ENCODE assay signal across 8 mouse cellular contexts in genomic region chr7:118532519-118533177, GRCm38 (mm10). TPM values are rescaled to one million over a fixed set of nuclear protein-coding genes. Genes with fewer than 3 reads are reported as not detected.
DNase-seq lines count a peak whose midpoint lies in the region; ATAC-seq and TF ChIP-seq lines count a peak whose summit lies in the region.

No protein-coding gene starts in this region.

- WGBS in bone marrow, adult 2 months, result under 1% methylated on average over 36 of the region's 36 CpGs
- WGBS in limb, embryonic 13.5 days, result 1% methylated on average over 36 of the region's 36 CpGs
- WGBS in midbrain, embryonic 15.5 days, result under 1% methylated on average over 36 of the region's 36 CpGs

- H3K27ac ChIP-seq in bone marrow, adult 2 months (ENCODE audit: control insufficient read depth, insufficient read depth, low read depth, low read length, poor library complexity), result peak overlapping the region; percentile 94
- H3K27ac ChIP-seq in embryonic fibroblast, embryonic 13.5 days (ENCODE audit: insufficient read depth, low read length), result peak overlapping the region; percentile 89
- peak overlapping the region; percentile 93 for H3K27ac ChIP-seq in limb, embryonic 13.5 days
- H3K27ac ChIP-seq in midbrain, embryonic 15.5 days, result peak overlapping the region; percentile 98

- peaks cover 17% of the 10 kb centered on the region for H3K36me3 ChIP-seq in limb, embryonic 13.5 days
- H3K36me3 ChIP-seq in midbrain, embryonic 15.5 days (replicated peaks), result no peaks in the 10 kb centered on the region

- H3K4me1 ChIP-seq in bone marrow, adult 2 months (ENCODE audit: control insufficient read depth, insufficient read depth, low read length), result no peaks in the 10 kb centered on the region
- no peaks in the 10 kb centered on the region for H3K4me1 ChIP-seq in embryonic fibroblast, embryonic 13.5 days (ENCODE audit: control insufficient read depth, insufficient read depth, low read length)
- peaks cover 6% of the 10 kb centered on the region for H3K4me1 ChIP-seq in limb, embryonic 13.5 days
- peaks cover 12% of the 10 kb centered on the region for H3K4me1 ChIP-seq in midbrain, embryonic 15.5 days

- H3K9me3 ChIP-seq in limb, embryonic 13.5 days, result no peaks in the 10 kb centered on the region
- H3K9me3 ChIP-seq in midbrain, embryonic 15.5 days, result no peaks in the 10 kb centered on the region

- peak overlapping the region; percentile 82 for H3K4me3 ChIP-seq in bone marrow, adult 2 months (replicated peaks; ENCODE audit: control insufficient read depth, low read depth, low read length)
- H3K4me3 ChIP-seq in embryonic fibroblast, embryonic 13.5 days (ENCODE audit: insufficient read depth, low read length), result peak overlapping the region; percentile 75
- H3K4me3 ChIP-seq in limb, embryonic 13.5 days, result peak overlapping the region; percentile 69
- H3K4me3 ChIP-seq in midbrain, embryonic 15.5 days, result peak overlapping the region; percentile 58

- DNase-seq in CD4-positive helper T cell, adult 2 months (ENCODE audit: low read depth, low spot score), result peak; percentile 98
- DNase-seq in heart, adult 8-10 months (ENCODE audit: low spot score), result peak; percentile 99
- peak; percentile 98 for DNase-seq in kidney, adult 9 months
- peak; percentile 90 to 96 for DNase-seq in spleen, postnatal 14 days (ENCODE audit: low spot score in 2 of 2)

- H3K9ac ChIP-seq in limb, embryonic 13.5 days, result peak overlapping the region; percentile 76
- peak overlapping the region; percentile 68 for H3K9ac ChIP-seq in midbrain, embryonic 15.5 days

- ATAC-seq in limb, embryonic 13.5 days (ENCODE audit: low FRiP score, low read depth), result peak; percentile 96
- ATAC-seq in midbrain, embryonic 15.5 days (replicated peaks), result peak; percentile 97

- TF ChIP-seq CTCF in bone marrow, adult 2 months (IDR thresholded peaks at IDR 0.05; ENCODE audit: control insufficient read depth, insufficient read depth, low read length), result no peak
- no peak for TF ChIP-seq CTCF in embryonic fibroblast, embryonic 13.5 days (IDR thresholded peaks at IDR 0.05; ENCODE audit: borderline replicate concordance, insufficient read depth, low read length)

- peak; percentile 7; the same call in 1 of the 2 replicates for TF ChIP-seq POLR2A in bone marrow, adult 2 months (IDR thresholded peaks at IDR 0.05; ENCODE audit: borderline replicate concordance, control insufficient read depth, low read depth, low read length)
- TF ChIP-seq POLR2A in embryonic fibroblast, embryonic 13.5 days (IDR thresholded peaks at IDR 0.05; ENCODE audit: low read depth, low read length), result peak; percentile 44

- peak overlapping the region; percentile 69 for H3K4me2 ChIP-seq in limb, embryonic 13.5 days (replicated peaks)
- peak overlapping the region; percentile 63 for H3K4me2 ChIP-seq in midbrain, embryonic 15.5 days

- no peaks in the 10 kb centered on the region for H3K27me3 ChIP-seq in limb, embryonic 13.5 days
- H3K27me3 ChIP-seq in midbrain, embryonic 15.5 days (replicated peaks), result no peaks in the 10 kb centered on the region

RNA-seq across cellular contexts. Expression of gene Coq7, which starts 0.5 kb away (rescaled TPM):
- 19.2 and 55.1 TPM in 2 replicates for polyA plus RNA-seq in bone marrow, adult 2 months (2011; ENCODE audit: insufficient read depth, insufficient read length, low replicate concordance, missing spikeins)
- polyA plus RNA-seq in embryonic fibroblast, embryonic 13.5 days (2011; ENCODE audit: insufficient read length, low read depth, missing spikeins), result 13.8 and 14.5 TPM in 2 replicates
- 100 to 1,000 TPM; 124 to 136 (median 130) TPM for total RNA-seq in heart, adult 8-10 months (2022)
- 86.3 and 96.7 TPM in 2 replicates for polyA plus RNA-seq in limb, embryonic 13.5 days (2015; fragmentation: Nextera tagmentation; extraction: Ambion mirVana)
- 85.8 and 88.2 TPM in 2 replicates for polyA plus RNA-seq in midbrain, embryonic 15.5 days (2015; fragmentation: Nextera tagmentation; extraction: Ambion mirVana)

RNA-seq across cellular contexts. Expression of gene Itpripl2, which starts 40.9 kb away (rescaled TPM):
- polyA plus RNA-seq in bone marrow, adult 2 months (2011; ENCODE audit: insufficient read depth, insufficient read length, low replicate concordance, missing spikeins), result 4.8 and 13.8 TPM in 2 replicates
- 76.2 and 98.4 TPM in 2 replicates for polyA plus RNA-seq in embryonic fibroblast, embryonic 13.5 days (2011; ENCODE audit: insufficient read length, low read depth, missing spikeins)
- total RNA-seq in heart, adult 8-10 months (2022), result 10 to 100 TPM; 15.0 to 23.1 (median 19.3) TPM
- 6.1 and 6.4 TPM in 2 replicates for polyA plus RNA-seq in limb, embryonic 13.5 days (2015; fragmentation: Nextera tagmentation; extraction: Ambion mirVana)
- 0.79 and 1.0 TPM in 2 replicates for polyA plus RNA-seq in midbrain, embryonic 15.5 days (2015; fragmentation: Nextera tagmentation; extraction: Ambion mirVana)

RNA-seq across cellular contexts. Expression of gene Tmc7, which starts 51.9 kb away (rescaled TPM):
- polyA plus RNA-seq in bone marrow, adult 2 months (2011; ENCODE audit: insufficient read depth, insufficient read length, low replicate concordance, missing spikeins), result 0.36 and 0.55 TPM in 2 replicates
- polyA plus RNA-seq in embryonic fibroblast, embryonic 13.5 days (2011; ENCODE audit: insufficient read length, low read depth, missing spikeins), result 1.4 and 1.9 TPM in 2 replicates
- total RNA-seq in heart, adult 8-10 months (2022), result 1 to 10 TPM; 5.3 to 8.3 (median 7.6) TPM
- 3.6 TPM in 2 replicates for polyA plus RNA-seq in limb, embryonic 13.5 days (2015; fragmentation: Nextera tagmentation; extraction: Ambion mirVana)
- polyA plus RNA-seq in midbrain, embryonic 15.5 days (2015; fragmentation: Nextera tagmentation; extraction: Ambion mirVana), result 6.3 and 7.2 TPM in 2 replicates

Comparison
In these comparisons a context has a peak if more than half of its experiments do, and no peak if none do; other contexts are left out.
1. Peak in every context shown above with its lines: DNase-seq, ATAC-seq, H3K4me3 ChIP-seq and H3K27ac ChIP-seq.